Mouse (Mus musculus): ENCODE results near the gene Atg101. TPM values are rescaled to one million over a fixed set of nuclear protein-coding genes. Genes with fewer than 3 reads are reported as not detected.
A peak's percentile ranks its signal among the peaks of the same experiment; 100 is the strongest.

Atg101 gene
- polyA plus RNA-seq, 1 experiment from 2014 or later = 77.0 TPM

GRCm38 (mm10) chr15:101278589-101278988 lies 5.5 kb upstream of the Atg101 start:
- Histone ChIP-seq H3K4me1 (peaks cover 27% of the 10 kb centered on the region), H3K9me3 (no peaks in the 10 kb centered on the region), H3K27me3 (ENCODE audit: insufficient read depth, poor library complexity, severe bottlenecking) (no peaks in the 10 kb centered on the region), H3K27ac (peak overlapping the region; percentile 72), H3K36me3 (peaks cover 9% of the 10 kb centered on the region), H3K4me3 (no peak overlapping the region)
- 47% methylated on average over 5 of the region's 5 CpGs for WGBS
- no peak for DNase-seq (ENCODE audit: low spot score)

GRCm38 (mm10) chr15:101279430-101279999 lies 4.6 kb upstream of the Atg101 start:
- Histone ChIP-seq H3K4me1 (peaks cover 27% of the 10 kb centered on the region), H3K36me3 (no peaks in the 10 kb centered on the region; the same call in 1 of the 2 replicates)

DNA sequence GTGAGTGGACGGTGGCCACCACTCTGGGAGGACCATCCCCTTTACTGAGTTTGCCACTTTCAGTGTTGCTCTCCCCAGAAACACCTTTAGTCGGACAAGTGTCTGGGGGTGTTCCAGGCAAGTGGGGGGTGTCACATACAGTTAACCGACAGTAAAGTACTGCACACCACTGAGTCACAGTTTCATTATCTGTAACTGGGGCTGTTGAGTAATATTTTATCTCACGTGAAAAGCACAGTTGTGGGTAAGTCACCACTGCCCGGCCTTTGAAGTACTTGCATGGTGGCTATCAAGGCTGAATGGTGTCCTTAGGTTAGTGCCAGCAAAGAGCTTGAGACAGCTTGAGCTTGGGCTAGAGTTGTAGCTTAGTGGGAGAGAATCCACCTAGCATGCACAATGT lies 1.6 kb upstream of the Atg101 start:
- Histone ChIP-seq H3K27ac (no peak overlapping the region), H3K4me3 (no peak overlapping the region), H3K27me3 (ENCODE audit: insufficient read depth, poor library complexity, severe bottlenecking) (no peaks in the 10 kb centered on the region), H3K36me3 (peaks cover 14% of the 10 kb centered on the region), H3K4me1 (peaks cover 38% of the 10 kb centered on the region), H3K9me3 (no peaks in the 10 kb centered on the region)
- 77% methylated on average over 5 of the region's 5 CpGs for WGBS
- DNase-seq (ENCODE audit: low spot score) = no peak

More at GRCm38 (mm10) chr15:101279430-101279999, 4.6 kb upstream of the Atg101 start:
- Histone ChIP-seq H3K27ac (peak overlapping the region; percentile 39), H3K4me3 (no peak overlapping the region), H3K27me3 (ENCODE audit: insufficient read depth, poor library complexity, severe bottlenecking) (no peaks in the 10 kb centered on the region), H3K9me3 (no peaks in the 10 kb centered on the region)
- DNase-seq (ENCODE audit: low spot score) = no peak
- WGBS = 53% methylated on average over 12 of the region's 12 CpGs

DNA sequence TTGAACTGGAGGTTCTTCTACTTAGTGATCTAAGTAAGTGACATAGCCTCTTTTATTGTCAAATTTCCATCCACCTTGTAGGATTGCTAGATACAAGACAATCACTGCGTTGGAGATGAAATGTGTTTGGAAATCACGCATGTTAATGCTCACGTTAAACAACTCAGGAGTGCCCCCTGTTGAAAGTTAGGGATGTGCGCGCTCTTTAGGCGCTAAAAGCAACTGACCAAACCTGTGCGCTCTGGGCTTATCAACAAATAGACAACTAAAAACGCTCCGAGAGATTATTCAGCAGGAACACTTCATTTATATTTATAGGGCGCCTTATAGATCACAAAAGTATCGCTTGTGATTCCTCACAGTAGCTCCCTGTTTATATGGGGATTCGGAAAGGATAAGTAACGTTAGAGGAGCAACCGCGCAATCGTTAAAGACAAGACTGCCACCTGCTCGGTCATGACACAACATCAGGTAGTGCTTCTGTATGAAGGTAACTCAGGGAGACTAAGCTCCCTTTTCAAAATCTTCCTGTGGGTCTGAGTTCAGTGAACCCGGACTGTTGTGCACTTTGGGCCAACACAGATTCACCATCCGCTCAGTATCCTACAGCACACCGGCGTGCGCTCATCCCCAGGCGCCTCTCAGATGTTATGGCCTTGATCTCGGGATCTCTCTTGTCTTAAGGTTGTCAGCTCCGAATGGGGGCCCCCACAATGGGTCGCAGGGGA lies 725 bp upstream of the Atg101 start:
- Histone ChIP-seq H3K36me3 (peaks cover 22% of the 10 kb centered on the region), H3K27me3 (ENCODE audit: insufficient read depth, poor library complexity, severe bottlenecking) (no peaks in the 10 kb centered on the region), H3K27ac (peak overlapping the region; percentile 97), H3K4me3 (peak overlapping the region; percentile 93), H3K9me3 (no peaks in the 10 kb centered on the region), H3K4me1 (peaks cover 31% of the 10 kb centered on the region)
- WGBS = 3% methylated on average over 26 of the region's 26 CpGs
- no peak for DNase-seq (ENCODE audit: low spot score)

DNA sequence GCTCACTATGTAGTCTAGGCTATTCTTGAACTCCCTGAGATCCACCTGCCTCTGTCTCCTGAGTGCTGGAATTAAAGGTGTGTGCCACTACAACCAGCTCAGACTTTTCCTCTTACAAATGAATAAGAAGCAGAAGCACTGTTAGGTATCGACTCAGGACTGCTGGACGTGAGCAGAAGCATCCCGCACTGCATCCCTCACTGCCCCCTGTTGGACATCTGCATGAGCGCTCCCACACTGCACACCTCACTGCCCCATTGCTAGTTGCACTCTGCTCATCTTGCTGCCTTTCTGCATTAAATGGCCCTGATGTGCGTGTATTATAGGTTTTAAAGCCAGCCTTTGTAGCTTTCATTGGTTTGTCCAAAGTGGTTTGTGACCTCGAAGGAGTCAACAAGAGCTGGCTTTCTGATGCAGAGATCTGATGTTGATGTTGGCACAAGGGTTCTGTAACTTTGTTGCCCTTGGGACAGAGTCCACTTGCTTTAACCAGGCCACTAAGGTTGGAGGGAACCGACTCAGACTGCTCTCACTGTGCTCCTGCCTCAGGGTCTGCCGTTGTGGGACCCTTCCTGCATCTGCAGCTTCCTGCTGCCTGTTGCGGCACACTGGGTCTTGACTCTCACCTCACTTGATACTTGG lies 2.2 kb downstream of the Atg101 start:
- DNase-seq (ENCODE audit: low spot score) = no peak
- WGBS = 72% methylated on average over 9 of the region's 9 CpGs

GRCm38 (mm10) chr15:101287361-101287760 lies 3.3 kb downstream of the Atg101 start:
- Histone ChIP-seq H3K4me3 (no peak overlapping the region), H3K27ac (no peak overlapping the region), H3K4me1 (peaks cover 16% of the 10 kb centered on the region), H3K9me3 (no peaks in the 10 kb centered on the region), H3K27me3 (ENCODE audit: insufficient read depth, poor library complexity, severe bottlenecking) (no peaks in the 10 kb centered on the region), H3K36me3 (peaks cover 59% of the 10 kb centered on the region)
- no peak for DNase-seq (ENCODE audit: low spot score)
- 86% methylated on average over 6 of the region's 6 CpGs for WGBS

More for the DNA sequence above, 2.2 kb downstream of the Atg101 start:
- Histone ChIP-seq H3K9me3 (no peaks in the 10 kb centered on the region), H3K36me3 (peaks cover 50% of the 10 kb centered on the region), H3K4me1 (peaks cover 15% of the 10 kb centered on the region), H3K27me3 (ENCODE audit: insufficient read depth, poor library complexity, severe bottlenecking) (no peaks in the 10 kb centered on the region), H3K27ac (no peak overlapping the region), H3K4me3 (no peak overlapping the region)

- peaks cover 33% of the 10 kb centered on the region for H3K4me1 ChIP-seq
- no peak overlapping the region for H3K27ac ChIP-seq
- H3K27me3 ChIP-seq (ENCODE audit: insufficient read depth, poor library complexity, severe bottlenecking) = no peaks in the 10 kb centered on the region
- no peak for DNase-seq (ENCODE audit: low spot score)
- H3K9me3 ChIP-seq = no peaks in the 10 kb centered on the region
- 92% methylated on average over 15 of the region's 15 CpGs for WGBS
- H3K36me3 ChIP-seq = peaks cover 59% of the 10 kb centered on the region
- no peak overlapping the region for H3K4me3 ChIP-seq
Measured at GRCm38 (mm10) chr15:101290354-101290753, 6.3 kb downstream of the Atg101 start.

- 88% methylated on average over 3 of the region's 3 CpGs for WGBS
- H3K4me3 ChIP-seq = no peak overlapping the region
- H3K27ac ChIP-seq = no peak overlapping the region
- H3K4me1 ChIP-seq = peaks cover 26% of the 10 kb centered on the region
- peaks cover 50% of the 10 kb centered on the region for H3K36me3 ChIP-seq
- no peak for DNase-seq (ENCODE audit: low spot score)
- H3K9me3 ChIP-seq = no peaks in the 10 kb centered on the region
- no peaks in the 10 kb centered on the region for H3K27me3 ChIP-seq (ENCODE audit: insufficient read depth, poor library complexity, severe bottlenecking)
Measured at GRCm38 (mm10) chr15:101292012-101292411, 7.9 kb downstream of the Atg101 start.

GRCm38 (mm10) chr15:101293025-101293621 lies 9.1 kb downstream of the Atg101 start, which contains the start of gene 6030408B16Rik:
6030408B16Rik (plus strand) TSS chr15:101293212.
- Histone ChIP-seq H3K4me3 (peak within 1 kb of the TSS; percentile 22), H3K27ac (peak within 1 kb of the TSS; percentile 74), H3K27me3 (ENCODE audit: insufficient read depth, poor library complexity, severe bottlenecking) (no peaks in the 10 kb centered on the region), H3K36me3 (peaks cover 40% of the 10 kb centered on the region), H3K9me3 (no peaks in the 10 kb centered on the region), H3K4me1 (peaks cover 30% of the 10 kb centered on the region)
- DNase-seq (ENCODE audit: low spot score) = no peak
- 44% methylated on average over 18 of the region's 18 CpGs for WGBS

- peaks cover 29% of the 10 kb centered on the region for H3K36me3 ChIP-seq
- 52% methylated on average over 16 of the region's 16 CpGs for WGBS
- no peak for DNase-seq (ENCODE audit: low spot score)
- H3K27me3 ChIP-seq (ENCODE audit: insufficient read depth, poor library complexity, severe bottlenecking) = no peaks in the 10 kb centered on the region
- no peaks in the 10 kb centered on the region for H3K9me3 ChIP-seq
- H3K4me3 ChIP-seq = no peak overlapping the region; the same call in 1 of the 2 replicates
- peaks cover 39% of the 10 kb centered on the region for H3K4me1 ChIP-seq
- H3K27ac ChIP-seq = peak overlapping the region; percentile 74
Measured at GRCm38 (mm10) chr15:101294028-101294894, 10.2 kb downstream of the Atg101 start.

DNA sequence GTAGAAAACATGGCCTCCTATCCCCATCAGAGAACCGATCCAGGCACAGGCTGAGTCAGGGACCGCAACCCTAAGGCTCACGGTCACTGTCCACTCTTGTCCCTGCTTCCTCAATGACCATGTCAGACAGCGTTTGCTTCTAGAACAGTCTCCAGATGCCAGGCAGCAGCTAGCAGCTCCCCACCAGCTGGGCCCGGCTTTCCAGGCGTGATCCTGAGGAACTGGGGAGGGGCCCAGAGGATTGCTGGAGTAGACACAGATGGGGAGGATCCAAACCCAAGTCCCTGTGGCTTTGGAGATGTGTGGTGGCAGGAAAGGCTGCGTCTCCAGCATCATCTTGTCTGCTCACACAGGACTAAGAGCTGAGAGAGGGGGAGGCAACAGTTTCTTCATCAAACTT lies 11.0 kb downstream of the Atg101 start:
- Histone ChIP-seq H3K9me3 (no peaks in the 10 kb centered on the region), H3K4me1 (peaks cover 48% of the 10 kb centered on the region), H3K36me3 (peaks cover 21% of the 10 kb centered on the region), H3K27ac (0 out of 2 replicates have a peak overlapping the region, but pooled peaks have one; percentile 44), H3K4me3 (no peak overlapping the region), H3K27me3 (ENCODE audit: insufficient read depth, poor library complexity, severe bottlenecking) (no peaks in the 10 kb centered on the region)
- no peak for DNase-seq (ENCODE audit: low spot score)
- WGBS = 74% methylated on average over 7 of the region's 7 CpGs

- no peak overlapping the region for H3K27ac ChIP-seq
- no peaks in the 10 kb centered on the region for H3K9me3 ChIP-seq
- H3K4me3 ChIP-seq = no peak overlapping the region
- H3K4me1 ChIP-seq = peaks cover 51% of the 10 kb centered on the region
- H3K27me3 ChIP-seq (ENCODE audit: insufficient read depth, poor library complexity, severe bottlenecking) = no peaks in the 10 kb centered on the region
- DNase-seq (ENCODE audit: low spot score) = no peak
- 87% methylated on average over 10 of the region's 10 CpGs for WGBS
- peaks cover 16% of the 10 kb centered on the region for H3K36me3 ChIP-seq
Measured at GRCm38 (mm10) chr15:101295616-101296015, 11.5 kb downstream of the Atg101 start.

All from heart, embryonic 10.5 days (tissue).